Mouse (Mus musculus): ENCODE results near the gene Tas2r126. TPM values are rescaled to one million over a fixed set of nuclear protein-coding genes. Genes with fewer than 3 reads are reported as not detected.
"Not testable (repeated sequence)": the region's sequence is repeated elsewhere in the genome, so short reads cannot be mapped to it uniquely, and the experiment has no call there.

The Tas2r126 gene
- polyA plus RNA-seq, 1 experiment from 2014 or later, result not detected

GRCm38 (mm10) chr6:42426337-42426736 lies 8.0 kb upstream of the Tas2r126 start:
- no peak overlapping the region for H3K4me3 ChIP-seq (replicated peaks)
- no peaks in the 10 kb centered on the region for H3K27me3 ChIP-seq (replicated peaks)
- H3K4me1 ChIP-seq (replicated peaks), result no peaks in the 10 kb centered on the region
- H3K4me2 ChIP-seq (replicated peaks), result no peak overlapping the region
- no peak overlapping the region for H3K9ac ChIP-seq
- 87% methylated on average over 4 of the region's 4 CpGs for WGBS
- H3K27ac ChIP-seq, result no peak overlapping the region
- H3K36me3 ChIP-seq, result no peaks in the 10 kb centered on the region
- no peaks in the 10 kb centered on the region for H3K9me3 ChIP-seq
- ATAC-seq, result no peak

GRCm38 (mm10) chr6:42433554-42433953 lies 781 bp upstream of the Tas2r126 start:
- Histone ChIP-seq H3K4me1 (replicated peaks) (no peaks in the 10 kb centered on the region), H3K9me3 (no peaks in the 10 kb centered on the region), H3K27me3 (replicated peaks) (no peaks in the 10 kb centered on the region), H3K27ac (no peak overlapping the region), H3K4me2 (replicated peaks) (no peak overlapping the region), H3K4me3 (replicated peaks) (no peak overlapping the region), H3K9ac (no peak overlapping the region), H3K36me3 (no peaks in the 10 kb centered on the region)
- ATAC-seq, result no peak
- WGBS, result 66% methylated on average over 2 of the region's 2 CpGs

GRCm38 (mm10) chr6:42435490-42435889 lies 1.2 kb downstream of the Tas2r126 start:
- no peaks in the 10 kb centered on the region for H3K9me3 ChIP-seq
- H3K4me2 ChIP-seq (replicated peaks), result no peak overlapping the region
- no peak overlapping the region for H3K9ac ChIP-seq
- H3K4me1 ChIP-seq (replicated peaks), result no peaks in the 10 kb centered on the region
- H3K27me3 ChIP-seq (replicated peaks), result no peaks in the 10 kb centered on the region
- H3K36me3 ChIP-seq, result no peaks in the 10 kb centered on the region
- 79% methylated on average over 2 of the region's 2 CpGs for WGBS
- no peak for ATAC-seq
- H3K27ac ChIP-seq, result no peak overlapping the region
- H3K4me3 ChIP-seq (replicated peaks), result no peak overlapping the region

- Histone ChIP-seq H3K36me3 (no peaks in the 10 kb centered on the region), H3K9ac (no peak overlapping the region), H3K4me3 (replicated peaks) (no peak overlapping the region), H3K4me2 (replicated peaks) (no peak overlapping the region), H3K9me3 (no peaks in the 10 kb centered on the region), H3K4me1 (replicated peaks) (no peaks in the 10 kb centered on the region), H3K27me3 (replicated peaks) (no peaks in the 10 kb centered on the region), H3K27ac (no peak overlapping the region)
- no peak for ATAC-seq
- WGBS, result 66% methylated on average over 2 of the region's 2 CpGs
Measured at GRCm38 (mm10) chr6:42441395-42441794, 7.1 kb downstream of the Tas2r126 start.

- no peak for ATAC-seq
- H3K27ac ChIP-seq, result no peak overlapping the region
- H3K4me2 ChIP-seq (replicated peaks), result no peak overlapping the region
- no peaks in the 10 kb centered on the region for H3K9me3 ChIP-seq
- 75% methylated on average over 2 of the region's 2 CpGs for WGBS
- no peaks in the 10 kb centered on the region for H3K27me3 ChIP-seq (replicated peaks)
- no peak overlapping the region for H3K9ac ChIP-seq
- H3K36me3 ChIP-seq, result no peaks in the 10 kb centered on the region
- H3K4me3 ChIP-seq (replicated peaks), result no peak overlapping the region
- no peaks in the 10 kb centered on the region for H3K4me1 ChIP-seq (replicated peaks)
Measured at GRCm38 (mm10) chr6:42444491-42444890, 10.2 kb downstream of the Tas2r126 start.

- H3K9ac ChIP-seq, result no peak overlapping the region
- WGBS, result 80% methylated on average over 2 of the region's 2 CpGs
- no peaks in the 10 kb centered on the region for H3K36me3 ChIP-seq
- H3K4me3 ChIP-seq (replicated peaks), result no peak overlapping the region
- H3K27ac ChIP-seq, result no peak overlapping the region
- H3K27me3 ChIP-seq (replicated peaks), result no peaks in the 10 kb centered on the region
- ATAC-seq, result no peak
- no peaks in the 10 kb centered on the region for H3K9me3 ChIP-seq
- H3K4me2 ChIP-seq (replicated peaks), result no peak overlapping the region
- no peaks in the 10 kb centered on the region for H3K4me1 ChIP-seq (replicated peaks)
Measured at GRCm38 (mm10) chr6:42447381-42447780, 13.0 kb downstream of the Tas2r126 start.

- H3K4me2 ChIP-seq (replicated peaks), result no peak within 1 kb of the TSS
- WGBS, result 76% methylated on average over 1 of the region's 1 CpGs
Measured at GRCm38 (mm10) chr6:42465096-42465495, 30.8 kb downstream of the Tas2r126 start, which contains the start of gene Olfr458. Gene Olfr458 (minus strand): TSS chr6:42465196.

GRCm38 (mm10) chr6:42470542-42470941 lies 36.2 kb downstream of the Tas2r126 start:
- no peaks in the 10 kb centered on the region for H3K36me3 ChIP-seq
- no peak overlapping the region for H3K9ac ChIP-seq
- no peaks in the 10 kb centered on the region for H3K4me1 ChIP-seq (replicated peaks)
- no peak overlapping the region for H3K4me3 ChIP-seq (replicated peaks)
- H3K27me3 ChIP-seq (replicated peaks), result no peaks in the 10 kb centered on the region
- no peaks in the 10 kb centered on the region for H3K9me3 ChIP-seq
- H3K4me2 ChIP-seq (replicated peaks), result no peak overlapping the region
- WGBS, result 92% methylated on average over 4 of the region's 4 CpGs
- no peak for ATAC-seq
- H3K27ac ChIP-seq, result no peak overlapping the region

More at GRCm38 (mm10) chr6:42465096-42465495, 30.8 kb downstream of the Tas2r126 start, which contains the start of gene Olfr458:
- H3K9me3 ChIP-seq, result no peaks in the 10 kb centered on the region
- no peaks in the 10 kb centered on the region for H3K36me3 ChIP-seq
- no peak for ATAC-seq
- no peak within 1 kb of the TSS for H3K9ac ChIP-seq
- no peaks in the 10 kb centered on the region for H3K4me1 ChIP-seq (replicated peaks)
- no peaks in the 10 kb centered on the region for H3K27me3 ChIP-seq (replicated peaks)
- H3K27ac ChIP-seq, result no peak within 1 kb of the TSS
- no peak within 1 kb of the TSS for H3K4me3 ChIP-seq (replicated peaks)

GRCm38 (mm10) chr6:42471298-42471697 lies 37.0 kb downstream of the Tas2r126 start:
- not testable (repeated sequence) for H3K4me2 ChIP-seq (replicated peaks); ATAC-seq; H3K4me1 ChIP-seq (replicated peaks); H3K9me3 ChIP-seq; H3K27ac ChIP-seq; H3K4me3 ChIP-seq (replicated peaks); H3K27me3 ChIP-seq (replicated peaks); H3K36me3 ChIP-seq; H3K9ac ChIP-seq
- WGBS, result 98% methylated on average over 4 of the region's 4 CpGs

- Histone ChIP-seq H3K36me3 (no peaks in the 10 kb centered on the region), H3K27me3 (replicated peaks) (no peaks in the 10 kb centered on the region), H3K27ac (no peak within 1 kb of the TSS), H3K4me3 (replicated peaks) (no peak within 1 kb of the TSS), H3K4me1 (replicated peaks) (no peaks in the 10 kb centered on the region), H3K9ac (no peak within 1 kb of the TSS), H3K9me3 (no peaks in the 10 kb centered on the region), H3K4me2 (replicated peaks) (no peak within 1 kb of the TSS)
- no peak for ATAC-seq
- 63% methylated on average over 1 of the region's 1 CpGs for WGBS
Measured at GRCm38 (mm10) chr6:42476235-42476634, 41.9 kb downstream of the Tas2r126 start, which contains the start of gene Olfr457. Gene Olfr457 (minus strand): TSS chr6:42476335.

- Histone ChIP-seq H3K9ac (no peak overlapping the region), H3K9me3 (no peaks in the 10 kb centered on the region), H3K27me3 (replicated peaks) (no peaks in the 10 kb centered on the region), H3K4me1 (replicated peaks) (no peaks in the 10 kb centered on the region), H3K4me2 (replicated peaks) (no peak overlapping the region), H3K27ac (no peak overlapping the region), H3K36me3 (no peaks in the 10 kb centered on the region), H3K4me3 (replicated peaks) (no peak overlapping the region)
- ATAC-seq, result no peak
Measured at GRCm38 (mm10) chr6:42484633-42485032, 50.3 kb downstream of the Tas2r126 start.
